Mouse (Mus musculus): ENCODE measurements at regions not wholly inside any gene's neighbourhood (a gene's known extent, or its start where the extent isn't known, plus 50 kb on each side); places are given as distances from the start of the nearest gene placed in this dataset.
A peak's percentile ranks its signal among the peaks of the same experiment; 100 is the strongest.

DNA sequence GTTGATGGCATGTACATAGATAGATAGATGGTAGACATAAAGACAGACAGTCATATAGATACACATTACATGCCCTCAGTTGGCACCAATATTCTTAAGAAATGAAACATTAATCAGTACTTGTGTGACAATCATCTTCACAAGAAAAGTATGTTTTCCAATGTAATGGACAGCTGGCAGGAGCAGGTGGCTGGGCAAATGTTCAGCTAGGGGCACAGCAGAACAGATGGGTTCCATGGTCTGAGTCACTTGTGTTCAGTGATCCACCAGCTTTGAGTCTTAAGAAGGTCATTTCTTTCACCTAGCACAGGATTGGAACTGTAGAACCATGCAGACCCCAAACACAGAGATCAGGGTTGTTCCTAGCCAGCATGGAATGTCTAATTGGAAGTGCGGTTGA lies 2631.2 kb upstream of the 5930422O12Rik start:
- DNase-seq (ENCODE audit: low spot score in 2 of 2): no peak

DNA sequence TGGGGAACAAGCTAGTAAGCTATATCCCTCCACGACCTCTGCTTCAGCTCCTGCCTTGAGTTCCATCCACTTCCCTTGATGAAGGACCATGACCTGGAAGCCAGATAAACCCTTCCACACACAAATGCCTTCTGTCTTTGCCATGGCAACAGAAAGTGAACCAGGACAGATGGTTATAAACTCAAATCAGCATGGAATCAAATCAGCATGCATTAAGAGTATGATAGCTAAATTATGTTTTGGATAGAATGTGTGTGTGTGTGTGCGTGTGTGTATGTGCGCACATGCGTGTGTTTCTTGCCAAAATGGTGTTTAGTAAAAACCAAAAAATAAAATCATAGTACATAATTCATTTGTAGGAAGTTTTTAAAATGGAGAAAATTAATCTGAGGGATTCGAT lies 2611.5 kb upstream of the 5930422O12Rik start:
- DNase-seq (ENCODE audit: low spot score in 2 of 2): no peak

GRCm38 (mm10) chr8:30822835-30823587 lies 2605.5 kb upstream of the 5930422O12Rik start:
- DNase-seq (ENCODE audit: low spot score in 2 of 2): no peak

GRCm38 (mm10) chr8:30823588-30823938 lies 2604.9 kb upstream of the 5930422O12Rik start:
- no peak for DNase-seq (ENCODE audit: low spot score in 2 of 2)

DNA sequence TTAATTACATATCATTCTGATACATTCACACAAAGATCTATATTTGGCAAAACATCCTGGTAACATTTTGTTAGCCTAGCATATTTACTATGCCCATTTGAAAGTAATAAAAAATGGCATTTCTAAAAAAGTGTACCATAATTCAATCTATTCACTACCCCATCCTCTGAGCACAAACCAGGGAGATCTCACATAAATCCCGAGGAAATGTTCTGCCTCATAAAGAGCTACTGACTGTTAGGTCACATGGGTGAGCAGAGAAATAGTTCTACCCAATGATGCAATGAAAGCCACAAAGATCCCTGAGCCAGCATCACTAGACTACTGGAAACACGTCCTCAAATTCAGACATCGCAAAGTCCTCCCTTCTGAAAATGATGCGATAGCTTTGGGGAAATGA lies 2602.5 kb upstream of the 5930422O12Rik start:
- no peak for DNase-seq (ENCODE audit: low spot score in 2 of 2)

GRCm38 (mm10) chr8:30838056-30838455 lies 2590.5 kb upstream of the 5930422O12Rik start:
- DNase-seq (ENCODE audit: low spot score in 2 of 2): peak in 1 of 2 experiments; percentile 6

DNA sequence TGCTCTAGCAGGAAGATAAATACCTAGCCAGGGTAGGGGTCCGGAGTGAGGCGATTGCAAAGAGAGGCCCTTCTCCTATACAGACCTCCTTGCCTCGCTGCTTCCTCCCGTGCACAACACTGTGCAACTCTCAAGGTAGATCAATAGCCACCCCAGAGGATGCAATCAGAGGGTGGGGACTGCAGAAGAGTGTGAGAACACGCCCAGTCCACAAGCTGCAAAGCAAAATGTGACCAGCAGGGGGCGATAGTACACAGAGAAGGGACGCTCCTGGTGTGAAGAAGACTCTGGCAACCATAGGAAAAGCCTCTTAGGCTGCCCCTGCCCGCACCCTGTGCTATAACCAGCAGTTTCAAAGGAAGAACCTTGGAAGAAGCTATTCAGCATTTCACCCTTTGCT lies 2588.4 kb upstream of the 5930422O12Rik start:
- peak; percentile 72 to 85 for DNase-seq (ENCODE audit: low spot score in 2 of 2)

- DNase-seq (ENCODE audit: low spot score in 2 of 2): no peak
These were observed 2565.5 kb upstream of the 5930422O12Rik start for GRCm38 (mm10) chr8:30863017-30863416.

GRCm38 (mm10) chr8:30906044-30906695 lies 2522.3 kb upstream of the 5930422O12Rik start:
- no peak for DNase-seq (ENCODE audit: low spot score in 2 of 2)

DNA sequence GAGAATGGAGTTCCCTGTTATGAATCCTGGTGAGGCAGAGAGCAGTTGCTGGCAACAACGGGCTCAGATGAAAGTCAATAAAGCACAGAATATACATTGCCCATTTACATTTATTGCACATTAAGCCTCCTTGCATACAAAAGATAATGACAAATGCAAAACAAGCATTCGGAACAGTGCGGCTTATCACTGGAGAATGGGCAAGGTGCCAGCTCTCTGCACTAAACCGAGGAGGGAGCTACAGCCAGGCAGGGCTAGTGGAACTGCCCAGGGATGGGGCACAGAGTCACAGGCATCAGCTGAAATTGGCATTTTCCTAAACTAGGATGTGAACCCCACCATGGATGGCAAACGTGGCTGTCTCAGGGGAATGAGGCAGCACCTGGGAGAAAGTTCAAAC lies 2514.8 kb upstream of the 5930422O12Rik start:
- no peak for DNase-seq (ENCODE audit: low spot score in 2 of 2)

- DNase-seq (ENCODE audit: low spot score in 2 of 2): no peak
These were observed 2513.4 kb upstream of the 5930422O12Rik start for GRCm38 (mm10) chr8:30915127-30915526.

- peak; percentile 37 to 40 for DNase-seq (ENCODE audit: low spot score in 2 of 2)
These were observed 2512.8 kb upstream of the 5930422O12Rik start for GRCm38 (mm10) chr8:30915601-30916171.

DNA sequence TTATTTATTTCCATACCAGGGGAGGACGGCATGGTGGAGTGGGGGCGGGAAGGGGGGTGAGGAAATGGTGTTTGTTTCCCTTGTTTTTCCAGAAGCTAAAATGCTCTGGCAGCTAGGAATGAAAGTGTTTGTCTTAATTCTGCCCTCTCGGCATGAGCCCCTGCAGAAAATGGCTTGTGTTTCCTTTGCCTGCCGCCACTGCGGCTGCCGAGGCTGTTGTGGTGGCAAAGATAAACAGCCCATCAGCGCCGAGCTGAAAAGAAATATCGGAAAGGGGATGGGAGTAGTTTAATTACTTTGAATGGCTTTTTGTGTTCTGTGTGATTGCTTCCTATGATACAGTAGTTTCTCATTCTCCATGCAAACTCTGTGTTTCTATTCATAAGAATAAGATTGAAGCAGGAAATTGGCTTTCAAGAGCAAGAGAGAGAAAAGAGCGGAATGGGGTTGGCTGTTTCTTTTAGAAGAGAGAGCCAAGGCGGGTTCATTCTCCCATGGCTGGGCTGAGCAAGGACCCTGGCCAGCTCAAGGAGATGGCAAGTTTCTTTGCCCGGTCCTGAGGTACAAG lies 2512.2 kb upstream of the 5930422O12Rik start:
- peak; percentile 7 to 13 for DNase-seq (ENCODE audit: low spot score in 2 of 2)

- DNase-seq (ENCODE audit: low spot score in 2 of 2): no peak
These were observed 2507.1 kb upstream of the 5930422O12Rik start for GRCm38 (mm10) chr8:30921451-30921850.

DNA sequence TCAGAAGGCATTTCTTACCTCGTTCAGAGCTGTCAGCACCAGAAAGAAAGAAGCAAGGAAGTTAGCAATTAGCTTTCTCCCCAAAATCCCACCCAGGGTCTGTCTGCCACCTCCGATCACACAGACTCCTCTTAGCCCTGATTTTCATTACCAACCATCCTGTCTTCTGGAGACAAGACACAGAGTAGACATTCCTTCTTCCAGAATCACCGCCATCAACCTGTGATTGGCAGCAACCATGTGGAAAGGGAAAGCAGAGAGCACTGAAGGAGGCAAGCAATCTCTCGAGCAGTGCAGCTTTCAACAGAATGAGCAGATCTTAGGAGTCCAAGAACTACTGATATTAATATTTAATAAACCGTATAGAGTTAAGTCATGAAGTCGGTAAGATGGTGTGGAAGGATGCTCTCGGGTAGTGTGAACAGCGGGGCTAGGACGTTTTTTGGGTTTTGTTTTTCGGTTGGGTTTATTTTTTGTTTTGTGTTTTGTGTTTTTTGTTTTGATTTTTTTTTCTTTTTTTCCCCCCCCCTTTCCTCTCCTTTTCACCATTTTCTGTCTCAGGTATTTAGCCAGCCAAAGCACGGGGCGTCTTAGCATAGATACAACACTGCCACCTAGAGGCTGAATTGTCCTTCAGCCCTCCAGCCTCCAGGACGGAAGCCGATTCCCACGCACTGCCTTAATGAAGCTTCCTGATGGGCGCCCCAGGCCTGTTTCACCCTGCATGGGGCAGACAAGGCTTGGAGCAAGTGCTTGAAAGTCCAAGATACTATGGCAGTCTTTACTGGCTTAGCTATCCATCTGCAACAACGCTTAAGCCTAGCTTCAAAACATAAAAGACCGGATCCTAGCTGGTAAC lies 2505.0 kb upstream of the 5930422O12Rik start:
- DNase-seq (ENCODE audit: low spot score in 2 of 2): peak; percentile 71 to 77

- no peak for DNase-seq (ENCODE audit: low spot score in 2 of 2)
These were observed 2504.4 kb upstream of the 5930422O12Rik start for GRCm38 (mm10) chr8:30924160-30924534.

DNA sequence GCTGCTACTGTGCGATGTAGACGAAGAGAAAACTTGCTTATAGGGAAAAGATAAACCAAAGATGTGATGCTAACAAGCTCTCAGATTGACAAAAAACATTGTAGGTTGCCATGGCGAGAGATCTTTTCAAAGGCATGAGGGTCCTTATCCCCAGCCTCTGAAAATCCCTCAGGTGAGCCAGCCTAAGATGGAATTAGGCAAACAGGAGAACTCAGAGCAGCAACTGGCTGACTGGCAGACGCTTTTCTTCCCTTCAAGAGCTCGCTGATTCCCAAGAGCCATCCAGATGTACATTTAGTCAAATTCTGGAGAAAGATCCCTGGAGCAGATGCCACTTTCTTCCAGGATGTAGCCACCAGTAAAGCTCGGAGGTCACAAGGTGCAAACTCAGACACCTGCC lies 2503.9 kb upstream of the 5930422O12Rik start:
- no peak for DNase-seq (ENCODE audit: low spot score in 2 of 2)

DNA sequence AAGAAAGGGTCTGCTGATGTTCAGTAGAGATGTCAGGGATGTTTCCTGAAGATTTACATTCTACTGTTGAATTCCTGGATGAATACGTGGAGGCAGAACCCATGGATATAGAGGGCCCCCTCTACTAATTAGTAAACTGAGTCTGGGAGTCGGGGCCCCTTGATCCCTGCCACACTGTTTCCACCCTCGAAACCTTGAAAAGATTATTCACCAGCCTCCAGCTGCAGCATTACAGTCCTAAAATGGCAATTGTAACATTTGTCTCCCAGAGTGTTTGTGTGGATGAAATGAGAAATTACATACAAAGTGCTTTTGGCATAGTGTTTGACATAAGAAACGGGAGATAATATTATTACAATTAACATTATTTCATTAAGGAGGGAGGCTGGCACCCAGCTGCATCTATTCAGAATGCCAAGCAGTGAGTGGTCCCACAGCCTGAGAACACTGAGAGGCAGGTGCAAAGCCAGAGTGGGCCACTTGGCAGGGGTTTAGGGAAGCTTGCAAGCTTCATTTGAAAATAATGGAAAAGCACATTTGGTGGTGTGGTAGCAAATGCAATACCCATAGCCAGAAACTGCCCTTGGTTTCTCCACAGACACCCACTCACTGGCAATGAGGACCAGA lies 2490.9 kb upstream of the 5930422O12Rik start:
- DNase-seq (ENCODE audit: low spot score in 2 of 2): no peak

DNA sequence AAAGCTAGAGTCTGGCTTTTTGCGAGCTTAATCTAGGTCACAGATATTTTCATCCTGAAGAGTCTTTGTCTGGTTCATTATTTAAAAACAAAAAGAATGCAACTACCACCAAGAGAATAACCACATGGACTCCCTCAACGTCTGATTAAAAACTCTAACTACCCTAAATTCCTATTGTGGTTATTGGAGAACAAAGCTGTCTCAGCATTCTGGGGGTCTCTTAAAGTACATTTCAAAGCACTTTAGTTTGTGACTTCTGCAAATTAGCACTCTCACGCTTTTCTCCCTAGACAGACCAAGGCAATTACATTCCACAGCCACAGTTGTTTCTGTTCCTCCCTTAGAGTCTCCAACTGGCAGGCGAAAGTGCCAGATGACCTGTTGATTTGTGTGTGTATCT lies 2487.6 kb upstream of the 5930422O12Rik start:
- no peak for DNase-seq (ENCODE audit: low spot score in 2 of 2)

GRCm38 (mm10) chr8:30941511-30942175 lies 2486.9 kb upstream of the 5930422O12Rik start:
- DNase-seq (ENCODE audit: low spot score in 2 of 2): no peak

Measured in left cerebral cortex, adult 18-20 months (tissue).